ENCODE assay signal across 20 mouse cellular contexts in the genomic region with DNA sequence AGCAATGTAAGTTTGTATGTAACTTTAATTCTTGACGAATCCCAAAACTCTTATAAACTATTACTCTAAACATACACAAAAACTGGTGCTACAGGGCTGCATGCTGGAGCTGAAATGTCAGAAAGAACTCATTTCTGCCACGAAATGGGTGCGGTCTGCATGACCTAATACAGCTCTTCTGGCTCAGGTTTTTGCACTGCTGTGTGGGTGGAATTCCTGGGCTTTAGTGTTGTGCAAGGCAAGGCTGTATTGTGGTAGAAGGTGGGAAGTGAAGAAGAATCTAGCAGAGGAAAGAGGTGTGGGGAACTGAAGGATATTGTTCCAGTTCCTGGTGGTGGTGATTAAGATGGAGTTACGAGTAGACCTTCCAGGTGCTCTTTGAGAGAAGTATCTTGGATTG.
DNase-seq lines count a peak whose midpoint lies in the region; ATAC-seq and TF ChIP-seq lines count a peak whose summit lies in the region.
"Had no signal": no experiment of that assay in that cellular context is flagged by ENCODE, and none has a peak within 500 bp of the region (broad histone marks: within the 10 kb centered on the region; RNA-seq: fewer than 3 reads in every experiment).

No protein-coding gene starts in this region.

- H3K79me2 ChIP-seq in C2C12 (ENCODE audit: control insufficient read depth, insufficient read depth): no peaks in the 10 kb centered on the region

- 81% methylated on average over 4 of the region's 4 CpGs for WGBS in heart, embryonic 11.5 days (ENCODE audit: insufficient replicate concordance)
- WGBS in midbrain, embryonic 14.5 days: 93% methylated on average over 4 of the region's 4 CpGs

- H3K4me2 ChIP-seq in heart, embryonic 11.5 days: no peak overlapping the region
- H3K4me2 ChIP-seq in midbrain, embryonic 14.5 days (ENCODE audit: low read length): no peak overlapping the region
- H3K4me2 ChIP-seq: embryonic facial prominence, embryonic 12.5 days; limb, embryonic 15.5 days; midbrain, embryonic 15.5 days had no signal

- no peak overlapping the region for H3K27ac ChIP-seq in heart, embryonic 11.5 days (ENCODE audit: low read depth, low read length)
- H3K27ac ChIP-seq in midbrain, embryonic 14.5 days (replicated peaks; ENCODE audit: low read depth, low read length): no peak overlapping the region
- H3K27ac ChIP-seq: embryonic facial prominence, embryonic 12.5 days; forebrain, embryonic 10.5 days; limb, embryonic 15.5 days; midbrain, embryonic 15.5 days had no signal

- no peaks in the 10 kb centered on the region for H3K4me1 ChIP-seq in heart, embryonic 11.5 days (ENCODE audit: control insufficient read depth, insufficient read depth, low read length)
- no peaks in the 10 kb centered on the region for H3K4me1 ChIP-seq in midbrain, embryonic 14.5 days (ENCODE audit: control insufficient read depth, insufficient read depth, low read length)
- H3K4me1 ChIP-seq: embryonic facial prominence, embryonic 12.5 days; forebrain, embryonic 10.5 days; limb, embryonic 15.5 days; midbrain, embryonic 15.5 days had no signal

- no peak overlapping the region for H3ac ChIP-seq in C2C12 (ENCODE audit: control insufficient read depth, insufficient read length, low read depth)

- no peak for ATAC-seq in heart, embryonic 11.5 days (replicated peaks; ENCODE audit: insufficient number of reproducible peaks, low FRiP score, low TSS enrichment)
- ATAC-seq in midbrain, embryonic 14.5 days (ENCODE audit: low FRiP score, low TSS enrichment): no peak
- ATAC-seq: hindbrain, embryonic 16.5 days; midbrain, embryonic 15.5 days had no signal

- DNase-seq in heart, adult 8-10 months (ENCODE audit: low spot score): peak; percentile 7
- peak; percentile 26 for DNase-seq in 3134 (ENCODE audit: extremely low read depth, insufficient read length, low spot score)
- peak; percentile 36 for DNase-seq in gonadal fat pad, adult 2 months (ENCODE audit: low read depth)
- DNase-seq in midbrain, embryonic 14.5 days: no peak
- DNase-seq in c-Kit-positive CD71-positive TER-119-positive erythroid progenitor cells, embryonic 14.5 days (ENCODE audit: low spot score): no peak
- DNase-seq: adrenal gland, postnatal 36 days; cerebellum, adult 9-10 months; gastrocnemius, postnatal 36 days; kidney, adult 18-20 months; kidney, postnatal 10 days; lung, adult 2 months; retina, postnatal 1 day; right cerebral cortex, postnatal 4 days had no signal

- TF ChIP-seq CTCF in C2C12 (IDR thresholded peaks at IDR 0.05; ENCODE audit: control insufficient read depth, insufficient read depth, insufficient read length): no peak

- H3K9ac ChIP-seq in heart, embryonic 11.5 days (ENCODE audit: low read depth, low read length): no peak overlapping the region
- H3K9ac ChIP-seq in midbrain, embryonic 14.5 days (replicated peaks; ENCODE audit: low read length): no peak overlapping the region
- H3K9ac ChIP-seq: embryonic facial prominence, embryonic 12.5 days; limb, embryonic 15.5 days; midbrain, embryonic 15.5 days had no signal

- H3K27me3 ChIP-seq in heart, embryonic 11.5 days (ENCODE audit: control insufficient read depth, insufficient read depth, low read length): no peaks in the 10 kb centered on the region
- no peaks in the 10 kb centered on the region for H3K27me3 ChIP-seq in C2C12 (ENCODE audit: control insufficient read depth, insufficient read depth, insufficient read length)
- H3K27me3 ChIP-seq in midbrain, embryonic 14.5 days (ENCODE audit: control insufficient read depth, insufficient read depth, low read length): no peaks in the 10 kb centered on the region
- H3K27me3 ChIP-seq: embryonic facial prominence, embryonic 12.5 days; limb, embryonic 15.5 days; midbrain, embryonic 15.5 days had no signal

- no peaks in the 10 kb centered on the region for H3K36me3 ChIP-seq in heart, embryonic 11.5 days (ENCODE audit: control insufficient read depth, insufficient read depth, low read length)
- no peaks in the 10 kb centered on the region for H3K36me3 ChIP-seq in C2C12 (ENCODE audit: control insufficient read depth, insufficient read depth)
- H3K36me3 ChIP-seq in midbrain, embryonic 14.5 days (ENCODE audit: control insufficient read depth, insufficient read depth, low read length): no peaks in the 10 kb centered on the region
- H3K36me3 ChIP-seq: embryonic facial prominence, embryonic 12.5 days; forebrain, embryonic 10.5 days; limb, embryonic 15.5 days; midbrain, embryonic 15.5 days had no signal

- H3K9me3 ChIP-seq in heart, embryonic 11.5 days (replicated peaks; ENCODE audit: control insufficient read depth, low read length): no peaks in the 10 kb centered on the region
- H3K9me3 ChIP-seq in midbrain, embryonic 14.5 days (ENCODE audit: control insufficient read depth, low read length): no peaks in the 10 kb centered on the region
- H3K9me3 ChIP-seq: embryonic facial prominence, embryonic 12.5 days; forebrain, embryonic 10.5 days; limb, embryonic 15.5 days; midbrain, embryonic 15.5 days had no signal

- no peaks in the 10 kb centered on the region for H3K79me3 ChIP-seq in C2C12 (ENCODE audit: low read depth)

- H3K4me3 ChIP-seq in heart, embryonic 11.5 days (ENCODE audit: low read depth, low read length): no peak overlapping the region
- H3K4me3 ChIP-seq in C2C12 (ENCODE audit: insufficient read depth, poor library complexity, severe bottlenecking): no peak overlapping the region
- H3K4me3 ChIP-seq in midbrain, embryonic 14.5 days (replicated peaks; ENCODE audit: low read depth, low read length): no peak overlapping the region
- H3K4me3 ChIP-seq: embryonic facial prominence, embryonic 12.5 days; forebrain, embryonic 10.5 days; limb, embryonic 15.5 days; midbrain, embryonic 15.5 days had no signal

TF ChIP-seq in C2C12, 6 proteins besides CTCF, POLR2A, EP300 and RAD21:
- TF ChIP-seq MYOG (IDR thresholded peaks at IDR 0.05; ENCODE audit: control insufficient read depth, extremely low read depth, insufficient read length) (no peak), FOSL1 (IDR thresholded peaks at IDR 0.05; ENCODE audit: insufficient read depth, low read length, poor library complexity, severe bottlenecking) (no peak), MYOD1 (IDR thresholded peaks at IDR 0.05; ENCODE audit: control insufficient read depth, insufficient read length, low read depth) (no peak), CEBPB (IDR thresholded peaks at IDR 0.05; ENCODE audit: low read depth) (peak; percentile 83), MAX (IDR thresholded peaks at IDR 0.05) (no peak), USF1 (IDR thresholded peaks at IDR 0.05; ENCODE audit: low read depth) (no peak)

Comparison
In these comparisons a context has a peak if more than half of its experiments do, and no peak if none do; other contexts are left out.
1. DNase-seq: peak in heart, adult 8-10 months (single experiment), 3134 (single experiment) and gonadal fat pad, adult 2 months (single experiment); none in midbrain, embryonic 14.5 days (single experiment) and c-Kit-positive CD71-positive TER-119-positive erythroid progenitor cells, embryonic 14.5 days (single experiment).